Mouse (Mus musculus): ENCODE data around the gene Lamc1. TPM values are rescaled to one million over a fixed set of nuclear protein-coding genes. Genes with fewer than 3 reads are reported as not detected.
A peak's percentile ranks its signal among the peaks of the same experiment; 100 is the strongest.

Lamc1 gene
- 15.5 and 16.4 TPM in 2 replicates for polyA plus RNA-seq (2012; ENCODE audit: insufficient read depth, insufficient read length, missing spikeins)

- no peak for TF ChIP-seq CTCF (IDR thresholded peaks at IDR 0.05; ENCODE audit: low read depth, low read length)
- TF ChIP-seq POLR2A (IDR thresholded peaks at IDR 0.05; ENCODE audit: borderline replicate concordance, low read depth, low read length), result no peak
- H3K4me1 ChIP-seq (ENCODE audit: control insufficient read depth, insufficient read depth, low read length), result peaks cover 19% of the 10 kb centered on the region
- peak within 1 kb of the TSS; percentile 76 for H3K27ac ChIP-seq (ENCODE audit: insufficient read depth, low read depth, low read length)
Observed at GRCm38 (mm10) chr1:153332444-153333295, at the start of gene Lamc1. Lamc1 (minus strand) TSS chr1:153332786.

GRCm38 (mm10) chr1:153380746-153381282 is 48.2 kb upstream of the Lamc1 start:
- no peak overlapping the region for H3K4me3 ChIP-seq (ENCODE audit: insufficient read depth, low read length)
- peaks cover 6% of the 10 kb centered on the region for H3K4me1 ChIP-seq (ENCODE audit: control insufficient read depth, insufficient read depth, low read length)
- no peak for TF ChIP-seq CTCF (IDR thresholded peaks at IDR 0.05; ENCODE audit: low read depth, low read length)
- no peak for TF ChIP-seq POLR2A (IDR thresholded peaks at IDR 0.05; ENCODE audit: borderline replicate concordance, low read depth, low read length)
- H3K27ac ChIP-seq (ENCODE audit: insufficient read depth, low read depth, low read length), result no peak overlapping the region

More at GRCm38 (mm10) chr1:153332444-153333295, at the start of gene Lamc1:
- peak within 1 kb of the TSS; percentile 68 for H3K4me3 ChIP-seq (ENCODE audit: insufficient read depth, low read length)

GRCm38 (mm10) chr1:153379832-153380231 is 47.2 kb upstream of the Lamc1 start:
- Histone ChIP-seq H3K27ac (ENCODE audit: insufficient read depth, low read depth, low read length) (no peak overlapping the region), H3K4me1 (ENCODE audit: control insufficient read depth, insufficient read depth, low read length) (peaks cover 6% of the 10 kb centered on the region), H3K4me3 (ENCODE audit: insufficient read depth, low read length) (no peak overlapping the region)
- no peak for TF ChIP-seq CTCF (IDR thresholded peaks at IDR 0.05; ENCODE audit: low read depth, low read length)
- no peak for TF ChIP-seq POLR2A (IDR thresholded peaks at IDR 0.05; ENCODE audit: borderline replicate concordance, low read depth, low read length)

GRCm38 (mm10) chr1:153378587-153378986 is 46.0 kb upstream of the Lamc1 start:
- no peak overlapping the region for H3K4me3 ChIP-seq (ENCODE audit: insufficient read depth, low read length)
- peaks cover 6% of the 10 kb centered on the region for H3K4me1 ChIP-seq (ENCODE audit: control insufficient read depth, insufficient read depth, low read length)
- TF ChIP-seq POLR2A (IDR thresholded peaks at IDR 0.05; ENCODE audit: borderline replicate concordance, low read depth, low read length) (no peak), CTCF (IDR thresholded peaks at IDR 0.05; ENCODE audit: low read depth, low read length) (no peak)
- no peak overlapping the region for H3K27ac ChIP-seq (ENCODE audit: insufficient read depth, low read depth, low read length)

- Histone ChIP-seq H3K4me3 (ENCODE audit: insufficient read depth, low read length) (no peak overlapping the region), H3K27ac (ENCODE audit: insufficient read depth, low read depth, low read length) (no peak overlapping the region), H3K4me1 (ENCODE audit: control insufficient read depth, insufficient read depth, low read length) (peaks cover 9% of the 10 kb centered on the region)
- TF ChIP-seq POLR2A (IDR thresholded peaks at IDR 0.05; ENCODE audit: borderline replicate concordance, low read depth, low read length), result no peak
- TF ChIP-seq CTCF (IDR thresholded peaks at IDR 0.05; ENCODE audit: low read depth, low read length), result no peak
Observed at GRCm38 (mm10) chr1:153376446-153376845, 43.9 kb upstream of the Lamc1 start.

GRCm38 (mm10) chr1:153374136-153374535 is 41.5 kb upstream of the Lamc1 start:
- Histone ChIP-seq H3K4me3 (ENCODE audit: insufficient read depth, low read length) (no peak overlapping the region), H3K27ac (ENCODE audit: insufficient read depth, low read depth, low read length) (no peak overlapping the region), H3K4me1 (ENCODE audit: control insufficient read depth, insufficient read depth, low read length) (peaks cover 23% of the 10 kb centered on the region)
- no peak for TF ChIP-seq POLR2A (IDR thresholded peaks at IDR 0.05; ENCODE audit: borderline replicate concordance, low read depth, low read length)
- no peak for TF ChIP-seq CTCF (IDR thresholded peaks at IDR 0.05; ENCODE audit: low read depth, low read length)

GRCm38 (mm10) chr1:153371846-153372245 is 39.3 kb upstream of the Lamc1 start:
- Histone ChIP-seq H3K4me1 (ENCODE audit: control insufficient read depth, insufficient read depth, low read length) (peaks cover 28% of the 10 kb centered on the region), H3K27ac (ENCODE audit: insufficient read depth, low read depth, low read length) (no peak overlapping the region), H3K4me3 (ENCODE audit: insufficient read depth, low read length) (no peak overlapping the region)
- TF ChIP-seq POLR2A (IDR thresholded peaks at IDR 0.05; ENCODE audit: borderline replicate concordance, low read depth, low read length) (no peak), CTCF (IDR thresholded peaks at IDR 0.05; ENCODE audit: low read depth, low read length) (no peak)

GRCm38 (mm10) chr1:153369011-153369410 is 36.4 kb upstream of the Lamc1 start:
- Histone ChIP-seq H3K4me3 (ENCODE audit: insufficient read depth, low read length) (no peak overlapping the region), H3K27ac (ENCODE audit: insufficient read depth, low read depth, low read length) (no peak overlapping the region), H3K4me1 (ENCODE audit: control insufficient read depth, insufficient read depth, low read length) (peaks cover 32% of the 10 kb centered on the region)
- TF ChIP-seq POLR2A (IDR thresholded peaks at IDR 0.05; ENCODE audit: borderline replicate concordance, low read depth, low read length), result no peak
- TF ChIP-seq CTCF (IDR thresholded peaks at IDR 0.05; ENCODE audit: low read depth, low read length), result no peak

GRCm38 (mm10) chr1:153367048-153367447 is 34.5 kb upstream of the Lamc1 start:
- H3K27ac ChIP-seq (ENCODE audit: insufficient read depth, low read depth, low read length), result peak overlapping the region; percentile 47
- 0 out of 2 replicates have a peak, but pooled peaks have one; percentile 15 for TF ChIP-seq POLR2A (IDR thresholded peaks at IDR 0.05; ENCODE audit: borderline replicate concordance, low read depth, low read length)
- TF ChIP-seq CTCF (IDR thresholded peaks at IDR 0.05; ENCODE audit: low read depth, low read length), result no peak
- H3K4me3 ChIP-seq (ENCODE audit: insufficient read depth, low read length), result no peak overlapping the region
- H3K4me1 ChIP-seq (ENCODE audit: control insufficient read depth, insufficient read depth, low read length), result peaks cover 32% of the 10 kb centered on the region

- Histone ChIP-seq H3K4me3 (ENCODE audit: insufficient read depth, low read length) (no peak overlapping the region), H3K4me1 (ENCODE audit: control insufficient read depth, insufficient read depth, low read length) (peaks cover 5% of the 10 kb centered on the region), H3K27ac (ENCODE audit: insufficient read depth, low read depth, low read length) (no peak overlapping the region)
- no peak for TF ChIP-seq CTCF (IDR thresholded peaks at IDR 0.05; ENCODE audit: low read depth, low read length)
- TF ChIP-seq POLR2A (IDR thresholded peaks at IDR 0.05; ENCODE audit: borderline replicate concordance, low read depth, low read length), result no peak
Observed at GRCm38 (mm10) chr1:153361926-153362325, 29.3 kb upstream of the Lamc1 start.

Measured in bone marrow macrophage, adult 2 months (primary cell).